Mouse (Mus musculus) forebrain, embryonic 16.5 days (tissue): ENCODE results near the gene Nynrin. TPM values are rescaled to one million over a fixed set of nuclear protein-coding genes. Genes with fewer than 3 reads are reported as not detected.

Source experiments
- ATAC-seq: fragments of 200-750 bp; cut with Nextera tagmentation; 2 replicates; pipeline ENCODE4 v1.8.0; 2017; ENCODE audit warnings: mild to moderate bottlenecking, moderate library complexity
- H3K27ac ChIP-seq: fragments of 300-500 bp; sonication (generic); 2 replicates; pipeline ENCODE4 v1.5.1; 2014; ENCODE audit warnings: low read length, control low read depth
- H3K27me3 ChIP-seq: fragments of 300-500 bp; sonication (generic); replicated peaks from 2 replicates; pipeline ENCODE4 v1.6.1; 2014; ENCODE audit warnings: low read length; ENCODE audit not compliant: control insufficient read depth, insufficient read depth
- H3K36me3 ChIP-seq: fragments of 300-500 bp; sonication (generic); 2 replicates; pipeline ENCODE4 v1.6.1; 2014; ENCODE audit not compliant: control insufficient read depth, insufficient read depth
- H3K4me1 ChIP-seq: fragments of 300-500 bp; sonication (generic); replicated peaks from 2 replicates; pipeline ENCODE4 v1.6.1; 2014; ENCODE audit warnings: low read length; ENCODE audit not compliant: control insufficient read depth, insufficient read depth
- H3K4me2 ChIP-seq: fragments of 300-500 bp; sonication (generic); 2 replicates; pipeline ENCODE4 v1.6.1; 2014; ENCODE audit warnings: mild to moderate bottlenecking, low read length, control low read depth
- H3K4me3 ChIP-seq: fragments of 300-500 bp; sonication (generic); replicated peaks from 2 replicates; pipeline ENCODE4 v1.5.1; 2014; ENCODE audit warnings: mild to moderate bottlenecking, low read length, control low read depth
- H3K9ac ChIP-seq: fragments of 300-500 bp; sonication (generic); replicated peaks from 2 replicates; pipeline ENCODE4 v1.6.1; 2014; ENCODE audit warnings: low read depth, low read length, control low read depth
- H3K9me3 ChIP-seq: fragments of 300-500 bp; sonication (generic); 2 replicates; pipeline ENCODE4 v1.6.1; 2016; ENCODE audit warnings: low read length; ENCODE audit not compliant: control insufficient read depth
- WGBS: fragments of 180-500 bp; shearing (Covaris S2); extraction: QIAGEN DNeasy Blood & Tissue Kit; methylation state at CpG from one replicate; pipeline ENCODE4 v1.1.7; 2014; 5-methylcytosine and 5-hydroxymethylcytosine counted together
- polyA plus RNA-seq: library from polyadenylated mRNA; unstranded; fragments of >200 nt; fragmentation: Nextera tagmentation; extraction: Ambion mirVana; gene quantifications from 2 replicates; pipeline ENCODE4 v1.2.1, GENCODE M21; 2015

Gene Nynrin
- polyA plus RNA-seq, 1 experiment from 2014 or later, result 11.3 TPM

GRCm38 (mm10) chr14:55824481-55825215 is 29.2 kb upstream of the Nynrin start:
- H3K4me2 ChIP-seq, result peak overlapping the region; percentile 69
- H3K4me3 ChIP-seq, result peak overlapping the region; percentile 50
- peak overlapping the region; percentile 52 for H3K9ac ChIP-seq
- H3K4me1 ChIP-seq, result peaks cover 31% of the 10 kb centered on the region
- WGBS, result 0% methylated on average over 31 of the region's 32 CpGs
- peak overlapping the region; percentile 66 for H3K27ac ChIP-seq
- ATAC-seq, result 0 out of 2 replicates have a peak, but pooled peaks have one; percentile 12
- H3K9me3 ChIP-seq, result no peaks in the 10 kb centered on the region
- no peaks in the 10 kb centered on the region for H3K27me3 ChIP-seq
- no peaks in the 10 kb centered on the region for H3K36me3 ChIP-seq

DNA sequence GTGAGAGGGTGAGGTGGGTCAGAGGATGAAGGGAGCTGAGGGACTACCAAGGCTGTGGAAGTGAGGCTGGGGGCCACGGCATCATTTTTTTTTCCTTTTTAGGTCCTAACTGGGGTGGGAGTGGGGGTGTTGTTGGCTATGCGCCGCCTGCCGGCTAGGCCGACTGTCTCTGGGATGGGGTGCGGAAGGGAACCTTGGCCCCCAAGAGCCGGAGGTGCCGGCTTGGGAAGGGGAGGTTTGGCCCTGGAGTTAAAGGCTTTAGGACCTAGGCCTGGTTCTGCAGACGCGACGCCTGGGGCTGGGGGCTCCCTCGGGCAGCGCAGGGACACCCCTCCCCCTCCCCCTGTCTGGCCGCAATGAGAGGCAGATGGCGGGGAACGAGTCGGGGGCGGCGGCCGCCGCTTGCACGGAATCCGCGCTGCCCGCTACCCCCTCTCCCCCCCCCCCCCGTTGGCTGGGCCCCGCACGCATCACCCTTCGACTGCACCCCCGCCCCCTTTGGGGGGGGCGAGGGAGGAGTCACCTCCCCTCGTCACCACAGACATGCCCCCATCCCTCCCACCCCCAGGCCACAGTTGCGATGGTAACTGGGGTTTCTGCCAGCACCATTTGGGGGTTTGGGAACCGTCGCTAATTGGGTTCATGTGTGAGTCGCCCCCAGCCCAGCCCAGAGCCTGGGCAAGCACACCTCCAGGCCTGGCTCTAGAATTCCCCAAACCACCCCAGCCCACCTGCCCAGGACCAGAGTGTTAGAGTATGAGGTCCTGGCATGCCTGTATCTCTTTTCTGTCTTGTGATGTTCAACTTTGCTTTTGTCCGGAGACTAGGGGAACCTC is 28.4 kb upstream of the Nynrin start:
- Histone ChIP-seq H3K27me3 (no peaks in the 10 kb centered on the region), H3K27ac (peak overlapping the region; percentile 66), H3K9ac (peak overlapping the region; percentile 52), H3K4me1 (peaks cover 31% of the 10 kb centered on the region), H3K4me2 (peak overlapping the region; percentile 69), H3K9me3 (no peaks in the 10 kb centered on the region), H3K4me3 (peak overlapping the region; percentile 50), H3K36me3 (no peaks in the 10 kb centered on the region)
- peak; percentile 23 for ATAC-seq
- 1% methylated on average over 19 of the region's 37 CpGs for WGBS

DNA sequence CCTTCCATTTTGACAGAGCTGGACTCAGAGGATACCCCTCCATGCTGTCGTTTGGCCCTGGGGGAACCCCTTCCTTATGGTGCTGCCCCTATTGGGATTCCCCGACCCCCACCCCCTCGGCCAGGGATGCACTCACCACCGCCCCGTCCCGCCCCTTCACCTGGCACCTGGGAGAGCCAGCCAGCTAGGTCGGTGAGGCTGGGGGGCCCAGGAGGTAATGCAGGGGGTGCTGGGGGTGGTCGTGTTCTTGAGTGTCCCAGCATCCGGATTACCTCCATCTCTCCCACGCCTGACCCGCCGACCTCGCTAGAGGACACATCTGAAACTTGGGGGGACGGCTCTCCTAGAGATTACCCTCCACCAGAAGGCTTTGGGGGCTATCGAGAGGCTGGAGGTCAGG is 27.7 kb upstream of the Nynrin start:
- H3K27ac ChIP-seq, result no peak overlapping the region
- no peak for ATAC-seq
- 3% methylated on average over 15 of the region's 15 CpGs for WGBS

DNA sequence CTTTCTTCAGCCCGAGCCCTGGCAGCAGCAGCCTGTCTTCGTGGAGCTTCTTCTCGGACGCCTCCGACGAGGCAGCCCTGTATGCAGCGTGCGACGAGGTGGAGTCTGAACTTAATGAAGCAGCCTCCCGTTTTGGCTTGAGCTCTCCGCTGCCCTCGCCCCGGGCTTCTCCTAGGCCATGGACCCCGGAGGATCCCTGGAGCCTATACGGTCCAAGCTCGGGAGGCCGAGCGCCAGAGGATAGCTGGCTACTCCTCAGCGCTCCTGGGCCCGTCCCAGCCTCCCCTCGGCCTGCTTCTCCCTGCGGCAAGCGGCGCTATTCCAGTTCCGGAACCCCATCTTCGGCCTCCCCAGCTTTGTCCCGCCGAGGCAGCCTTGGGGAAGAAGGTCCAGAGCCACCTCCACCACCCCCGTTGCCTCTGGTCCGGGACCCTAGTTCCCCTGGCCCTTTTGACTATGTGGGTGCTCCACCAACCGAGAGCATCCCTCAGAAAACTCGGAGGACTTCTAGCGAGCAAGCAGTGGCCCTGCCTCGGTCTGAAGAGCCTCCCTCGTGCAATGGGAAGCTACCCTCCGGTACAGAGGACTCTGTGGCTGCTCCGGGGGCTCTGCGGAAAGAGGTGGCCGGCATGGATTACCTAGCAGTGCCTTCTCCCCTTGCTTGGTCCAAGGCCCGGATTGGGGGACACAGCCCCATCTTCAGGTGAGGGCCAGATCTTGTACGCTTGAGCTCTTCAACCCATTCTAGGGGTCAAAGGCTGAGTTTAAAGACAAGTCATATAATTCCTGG is 27.1 kb upstream of the Nynrin start:
- H3K9ac ChIP-seq, result peak overlapping the region; percentile 43
- no peak overlapping the region for H3K27ac ChIP-seq
- 8% methylated on average over 41 of the region's 41 CpGs for WGBS

More for the DNA sequence above, 27.7 kb upstream of the Nynrin start:
- peak overlapping the region; percentile 43 for H3K9ac ChIP-seq
- H3K4me1 ChIP-seq, result peaks cover 31% of the 10 kb centered on the region
- no peaks in the 10 kb centered on the region for H3K27me3 ChIP-seq
- H3K36me3 ChIP-seq, result no peaks in the 10 kb centered on the region
- no peaks in the 10 kb centered on the region for H3K9me3 ChIP-seq
- peak overlapping the region; percentile 69 for H3K4me2 ChIP-seq
- peak overlapping the region; percentile 50 for H3K4me3 ChIP-seq

DNA sequence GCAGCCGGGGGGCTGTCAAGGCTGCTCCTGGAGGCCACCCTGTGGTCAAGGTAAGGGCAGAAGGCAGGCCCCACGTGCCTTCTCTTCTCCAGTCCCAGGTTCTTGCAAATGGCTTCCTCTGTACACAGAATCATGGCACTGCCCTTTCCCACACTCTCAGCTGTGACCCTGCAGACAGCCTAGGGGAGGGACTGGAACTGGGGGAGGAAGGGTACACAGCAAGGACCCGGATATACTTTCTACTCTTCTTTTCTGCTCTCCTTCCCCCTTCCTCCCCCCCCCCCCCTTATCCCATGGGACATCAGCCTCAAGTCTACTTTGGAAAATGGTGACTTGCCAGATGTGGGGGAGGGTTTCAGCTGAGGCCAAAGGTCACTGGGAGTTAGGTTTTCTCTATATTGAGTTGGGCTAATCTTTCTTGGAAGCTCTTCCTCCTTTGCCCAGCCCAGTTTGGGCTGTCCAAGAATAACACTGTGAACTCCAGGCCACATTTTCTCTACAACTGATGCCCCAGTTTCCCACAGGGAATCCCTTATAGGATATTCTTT is 25.0 kb upstream of the Nynrin start:
- Histone ChIP-seq H3K27ac (no peak overlapping the region), H3K4me3 (no peak overlapping the region), H3K4me1 (peaks cover 30% of the 10 kb centered on the region), H3K36me3 (no peaks in the 10 kb centered on the region), H3K9ac (no peak overlapping the region), H3K4me2 (no peak overlapping the region), H3K27me3 (no peaks in the 10 kb centered on the region), H3K9me3 (no peaks in the 10 kb centered on the region)
- no peak for ATAC-seq
- WGBS, result 53% methylated on average over 3 of the region's 3 CpGs

More for the DNA sequence above, 27.1 kb upstream of the Nynrin start:
- peaks cover 31% of the 10 kb centered on the region for H3K4me1 ChIP-seq
- no peaks in the 10 kb centered on the region for H3K9me3 ChIP-seq
- peak overlapping the region; percentile 50 for H3K4me3 ChIP-seq
- no peaks in the 10 kb centered on the region for H3K36me3 ChIP-seq
- peak overlapping the region; percentile 69 for H3K4me2 ChIP-seq
- H3K27me3 ChIP-seq, result no peaks in the 10 kb centered on the region
- ATAC-seq, result 0 out of 2 replicates have a peak, but pooled peaks have one; percentile 1

- 91% methylated on average over 16 of the region's 16 CpGs for WGBS
- Histone ChIP-seq H3K9ac (no peak overlapping the region), H3K4me2 (no peak overlapping the region), H3K27me3 (no peaks in the 10 kb centered on the region), H3K27ac (no peak overlapping the region), H3K9me3 (no peaks in the 10 kb centered on the region), H3K36me3 (no peaks in the 10 kb centered on the region), H3K4me1 (peaks cover 20% of the 10 kb centered on the region), H3K4me3 (no peak overlapping the region)
- no peak for ATAC-seq
These were observed 24.0 kb upstream of the Nynrin start for GRCm38 (mm10) chr14:55829854-55830253.

- no peaks in the 10 kb centered on the region for H3K27me3 ChIP-seq
- H3K4me2 ChIP-seq, result no peak overlapping the region
- 90% methylated on average over 4 of the region's 4 CpGs for WGBS
- peaks cover 15% of the 10 kb centered on the region for H3K4me1 ChIP-seq
- H3K4me3 ChIP-seq, result no peak overlapping the region
- no peak overlapping the region for H3K27ac ChIP-seq
- no peak for ATAC-seq
- H3K9me3 ChIP-seq, result no peaks in the 10 kb centered on the region
- H3K36me3 ChIP-seq, result no peaks in the 10 kb centered on the region
- no peak overlapping the region for H3K9ac ChIP-seq
These were observed 23.5 kb upstream of the Nynrin start for GRCm38 (mm10) chr14:55830331-55830730.

- Histone ChIP-seq H3K4me3 (no peak overlapping the region), H3K9ac (no peak overlapping the region), H3K9me3 (no peaks in the 10 kb centered on the region), H3K4me2 (no peak overlapping the region), H3K27ac (no peak overlapping the region), H3K27me3 (no peaks in the 10 kb centered on the region), H3K36me3 (no peaks in the 10 kb centered on the region), H3K4me1 (no peaks in the 10 kb centered on the region)
- ATAC-seq, result no peak
- 90% methylated on average over 4 of the region's 4 CpGs for WGBS
These were observed 20.7 kb upstream of the Nynrin start for GRCm38 (mm10) chr14:55833126-55833525.
